Mouse (Mus musculus): Measurements from ENCODE around the gene Arid1b.

The Arid1b gene

GRCm38 (mm10) chr17:5021303-5022003, 27.3 kb downstream of the Arid1b start:
- DNase-seq (ENCODE audit: low spot score), result no peak

- no peak for DNase-seq (ENCODE audit: low spot score)
Measured at GRCm38 (mm10) chr17:5022019-5022544, 27.9 kb downstream of the Arid1b start.

GRCm38 (mm10) chr17:5023745-5024144, 29.6 kb downstream of the Arid1b start:
- DNase-seq (ENCODE audit: low spot score), result no peak

- DNase-seq (ENCODE audit: low spot score), result no peak
Measured at GRCm38 (mm10) chr17:5025400-5025799, 31.3 kb downstream of the Arid1b start.

GRCm38 (mm10) chr17:5026578-5026977, 32.4 kb downstream of the Arid1b start:
- DNase-seq (ENCODE audit: low spot score), result no peak

- DNase-seq (ENCODE audit: low spot score), result peak; percentile 50
Measured at GRCm38 (mm10) chr17:5029148-5029547, 35.0 kb downstream of the Arid1b start.

GRCm38 (mm10) chr17:5030290-5030689, 36.2 kb downstream of the Arid1b start:
- DNase-seq (ENCODE audit: low spot score), result no peak

- DNase-seq (ENCODE audit: low spot score), result no peak
Measured at GRCm38 (mm10) chr17:5033346-5033745, 39.2 kb downstream of the Arid1b start.

GRCm38 (mm10) chr17:5034201-5034600, 40.1 kb downstream of the Arid1b start:
- DNase-seq (ENCODE audit: low spot score), result no peak

- DNase-seq (ENCODE audit: low spot score), result no peak
Measured at GRCm38 (mm10) chr17:5036200-5036835, 42.2 kb downstream of the Arid1b start.

- DNase-seq (ENCODE audit: low spot score), result no peak
Measured at GRCm38 (mm10) chr17:5037199-5037598, 43.1 kb downstream of the Arid1b start.

- no peak for DNase-seq (ENCODE audit: low spot score)
Measured at GRCm38 (mm10) chr17:5039826-5040225, 45.7 kb downstream of the Arid1b start.

- DNase-seq (ENCODE audit: low spot score), result no peak
Measured at GRCm38 (mm10) chr17:5043871-5044270, 49.7 kb downstream of the Arid1b start.

GRCm38 (mm10) chr17:5045613-5046012, 51.5 kb downstream of the Arid1b start:
- no peak for DNase-seq (ENCODE audit: low spot score)

- no peak for DNase-seq (ENCODE audit: low spot score)
Measured at GRCm38 (mm10) chr17:5047373-5047772, 53.2 kb downstream of the Arid1b start.

GRCm38 (mm10) chr17:5050266-5050665, 56.1 kb downstream of the Arid1b start:
- DNase-seq (ENCODE audit: low spot score), result no peak

- no peak for DNase-seq (ENCODE audit: low spot score)
Measured at GRCm38 (mm10) chr17:5050970-5051530, 56.9 kb downstream of the Arid1b start.

- DNase-seq (ENCODE audit: low spot score), result no peak
Measured at GRCm38 (mm10) chr17:5052091-5052799, 58.1 kb downstream of the Arid1b start.

- no peak for DNase-seq (ENCODE audit: low spot score)
Measured at GRCm38 (mm10) chr17:5052800-5053179, 58.7 kb downstream of the Arid1b start.

- DNase-seq (ENCODE audit: low spot score), result no peak
Measured at GRCm38 (mm10) chr17:5053201-5053600, 59.1 kb downstream of the Arid1b start.

GRCm38 (mm10) chr17:5055412-5055811, 61.3 kb downstream of the Arid1b start:
- no peak for DNase-seq (ENCODE audit: low spot score)

- DNase-seq (ENCODE audit: low spot score), result no peak
Measured at GRCm38 (mm10) chr17:5056654-5057053, 62.5 kb downstream of the Arid1b start.

GRCm38 (mm10) chr17:5057286-5057685, 63.2 kb downstream of the Arid1b start:
- DNase-seq (ENCODE audit: low spot score), result no peak

Data from adipocyte (in vitro differentiated cells).